Mouse (Mus musculus): ENCODE data around the gene Nup62.
A peak's percentile ranks its signal among the peaks of the same experiment; 100 is the strongest.

The Nup62 gene

GRCm38 (mm10) chr7:44819391-44819790 lies 3.5 kb downstream of the Nup62 start:
- DNase-seq, result no peak

- peak in 1 of 2 experiments; percentile 14 for DNase-seq
Observed at GRCm38 (mm10) chr7:44819863-44820262, 4.0 kb downstream of the Nup62 start.

DNA sequence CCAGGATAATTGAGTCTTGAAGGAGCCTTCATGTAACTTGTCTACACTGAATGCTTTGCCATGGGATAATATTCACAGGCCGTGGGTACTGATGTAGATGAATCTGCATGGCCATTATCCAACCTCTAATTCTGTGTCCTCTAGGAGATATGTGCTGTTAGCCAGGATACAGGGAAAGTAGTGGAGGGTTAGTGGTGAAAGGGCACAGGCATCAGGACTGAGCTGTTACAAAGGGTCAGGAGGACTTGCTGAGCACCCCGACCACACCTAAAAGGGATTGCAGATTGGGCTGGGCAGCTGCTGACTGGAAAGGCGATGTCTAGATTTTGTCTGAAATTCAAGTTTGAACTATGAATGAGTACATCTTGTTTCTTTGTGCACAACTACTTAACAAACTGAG lies 4.6 kb downstream of the Nup62 start:
- peak; percentile 1 for DNase-seq

DNA sequence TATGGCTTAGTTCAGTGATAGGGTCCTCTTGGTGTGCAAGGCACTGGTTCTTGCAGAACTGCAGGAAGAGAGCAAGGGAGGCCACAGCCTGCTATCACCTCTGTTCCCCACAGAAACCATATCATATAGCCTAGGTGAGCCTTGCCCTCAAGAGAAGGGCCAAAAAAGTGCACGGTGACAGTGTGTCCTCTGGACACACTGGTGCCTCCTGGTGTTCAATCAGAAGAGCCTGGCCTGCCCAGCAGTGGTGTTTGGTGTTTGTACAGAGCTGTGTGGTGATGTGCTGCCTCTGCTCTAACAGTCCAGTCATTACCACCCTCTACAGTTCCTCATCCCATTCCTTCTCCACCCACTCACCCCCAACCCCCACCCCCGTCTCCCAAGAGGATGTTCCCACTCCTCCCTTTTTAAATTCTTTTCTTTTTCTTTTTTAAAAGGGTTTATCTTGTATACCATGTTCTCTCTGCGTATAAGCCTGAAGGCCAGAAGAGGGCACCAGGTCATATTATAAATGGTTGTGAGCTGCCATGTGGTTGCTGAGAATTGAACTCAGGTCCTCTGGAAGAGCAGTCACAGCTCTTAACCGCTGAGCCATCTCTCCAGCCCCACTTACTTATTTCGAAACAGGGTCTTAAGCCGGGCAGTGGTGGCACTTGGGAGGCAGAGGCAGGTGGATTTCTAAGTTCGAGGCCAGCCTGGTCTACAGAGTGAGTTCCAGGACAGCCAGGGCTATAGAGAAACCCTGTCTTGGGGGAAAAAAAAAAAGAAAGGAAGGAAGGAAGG lies 6.0 kb downstream of the Nup62 start:
- DNase-seq, result peak; percentile 1 to 4

- peak in 1 of 2 experiments; percentile 5 for DNase-seq
Observed at GRCm38 (mm10) chr7:44823409-44823808, 7.5 kb downstream of the Nup62 start.

DNA sequence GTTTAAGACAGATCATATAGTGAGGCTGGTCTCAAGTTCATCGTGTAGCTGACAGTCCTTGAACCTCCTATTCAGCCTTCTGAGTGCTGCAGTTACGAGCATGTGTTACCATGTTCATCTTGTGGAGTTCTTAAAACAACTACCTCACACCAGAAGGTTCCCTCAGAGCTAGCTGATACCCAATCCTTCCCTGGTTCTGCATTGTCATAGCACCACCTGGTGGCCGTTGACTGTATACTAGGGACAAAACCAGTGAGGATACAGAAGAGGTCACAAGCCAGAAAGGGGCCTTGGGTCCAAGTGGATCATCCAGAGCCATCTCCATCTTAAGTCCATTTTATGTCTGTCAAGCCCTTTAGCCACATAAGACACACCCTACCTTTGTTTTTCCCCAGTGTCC lies 9.0 kb downstream of the Nup62 start:
- DNase-seq, result peak; percentile 80 to 91

GRCm38 (mm10) chr7:44826771-44827170 lies 10.9 kb downstream of the Nup62 start:
- no peak for DNase-seq

DNA sequence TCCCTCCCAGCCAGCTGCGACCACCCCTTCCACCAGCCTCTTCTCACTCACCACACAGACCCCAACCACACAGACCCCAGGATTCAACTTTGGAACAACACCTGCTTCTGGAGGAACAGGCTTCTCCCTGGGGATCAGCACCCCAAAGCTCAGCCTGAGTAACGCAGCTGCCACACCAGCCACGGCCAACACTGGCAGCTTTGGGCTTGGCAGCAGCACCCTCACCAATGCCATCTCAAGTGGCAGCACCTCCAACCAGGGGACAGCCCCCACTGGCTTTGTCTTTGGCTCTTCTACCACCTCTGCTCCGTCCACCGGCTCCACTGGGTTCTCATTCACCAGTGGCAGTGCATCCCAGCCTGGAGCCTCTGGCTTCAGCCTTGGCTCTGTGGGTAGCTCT lies 12.8 kb downstream of the Nup62 start:
- no peak for DNase-seq

GRCm38 (mm10) chr7:44832763-44833162 lies 16.9 kb downstream of the Nup62 start:
- DNase-seq, result no peak

GRCm38 (mm10) chr7:44835373-44836015 lies 19.6 kb downstream of the Nup62 start:
- no peak for DNase-seq

DNA sequence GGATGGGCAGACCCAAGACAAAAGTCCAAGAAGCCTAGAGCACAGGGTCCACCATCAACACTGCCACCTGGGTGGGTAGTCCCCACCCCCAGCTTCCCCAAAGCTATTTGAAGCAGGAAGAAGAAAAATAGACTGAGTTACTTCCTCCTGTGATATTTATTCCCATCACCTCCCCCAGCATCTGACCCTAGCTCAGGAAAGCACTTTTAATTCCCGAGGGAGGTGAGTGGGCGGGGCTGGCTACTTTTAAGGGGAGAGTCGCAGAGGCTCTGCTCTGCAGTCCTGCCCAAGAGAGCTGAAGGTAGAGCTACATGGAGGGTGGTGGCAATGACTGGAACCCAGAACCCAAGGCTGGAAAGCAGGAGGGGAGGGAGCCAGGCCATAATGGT lies 20.1 kb downstream of the Nup62 start:
- no peak for DNase-seq

DNA sequence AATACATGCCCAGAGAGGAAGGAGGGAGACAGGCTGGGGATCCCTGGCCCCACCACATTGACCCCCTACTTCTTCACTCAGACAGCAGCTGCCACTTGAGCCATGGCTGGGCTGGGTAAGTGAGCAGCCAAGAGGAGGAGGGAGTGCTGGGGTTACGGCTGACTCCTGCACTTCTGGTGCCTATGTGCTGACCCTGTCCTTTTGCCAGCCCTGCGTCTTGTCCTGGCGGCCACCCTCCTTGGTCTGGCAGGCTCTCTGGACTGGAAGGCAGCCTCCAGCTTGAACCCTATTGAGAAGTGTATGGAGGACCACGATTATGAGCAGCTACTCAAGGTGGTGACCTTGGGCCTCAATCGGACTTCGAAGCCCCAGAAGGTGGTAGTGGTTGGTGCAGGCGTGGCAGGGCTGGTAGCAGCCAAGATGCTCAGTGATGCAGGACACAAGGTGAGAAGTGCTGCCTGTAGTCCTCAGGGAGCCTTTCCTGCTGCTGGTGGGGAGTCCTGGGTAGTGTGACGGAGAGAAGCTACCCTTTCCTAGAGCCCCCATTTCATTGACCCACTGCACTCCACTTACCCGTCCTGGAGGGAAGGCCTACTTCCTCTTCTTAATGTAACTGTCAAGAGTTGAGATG lies 20.6 kb downstream of the Nup62 start:
- DNase-seq, result peak in 1 of 2 experiments; percentile 11

GRCm38 (mm10) chr7:44838073-44838472 lies 22.2 kb downstream of the Nup62 start:
- peak in 1 of 2 experiments; percentile 13 for DNase-seq

GRCm38 (mm10) chr7:44839171-44839490 lies 23.2 kb downstream of the Nup62 start:
- no peak for DNase-seq

DNA sequence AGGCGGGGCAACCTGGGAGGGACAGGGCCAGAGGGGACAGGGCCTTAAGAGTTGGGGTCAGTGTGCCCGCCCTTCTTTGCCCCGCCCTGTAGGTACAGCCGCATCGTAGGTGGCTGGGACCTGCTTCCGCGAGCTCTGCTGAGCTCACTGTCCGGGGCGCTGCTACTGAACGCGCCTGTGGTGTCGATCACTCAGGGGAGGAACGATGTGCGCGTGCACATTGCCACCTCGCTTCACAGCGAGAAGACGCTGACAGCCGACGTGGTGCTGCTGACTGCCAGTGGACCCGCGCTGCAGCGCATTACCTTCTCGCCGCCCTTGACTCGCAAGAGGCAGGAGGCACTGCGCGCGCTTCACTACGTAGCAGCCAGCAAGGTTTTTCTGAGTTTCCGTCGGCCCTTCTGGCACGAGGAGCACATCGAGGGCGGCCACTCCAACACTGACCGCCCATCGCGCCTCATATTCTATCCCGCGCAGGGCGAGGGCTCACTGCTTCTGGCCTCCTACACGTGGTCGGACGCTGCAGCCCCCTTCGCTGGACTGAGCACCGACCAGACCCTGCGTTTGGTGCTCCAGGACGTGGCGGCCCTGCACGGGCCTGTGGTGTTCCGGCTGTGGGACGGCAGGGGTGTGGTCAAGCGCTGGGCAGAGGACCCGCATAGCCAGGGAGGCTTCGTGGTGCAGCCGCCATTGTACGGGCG lies 23.8 kb downstream of the Nup62 start:
- peak; percentile 54 to 58 for DNase-seq

DNA sequence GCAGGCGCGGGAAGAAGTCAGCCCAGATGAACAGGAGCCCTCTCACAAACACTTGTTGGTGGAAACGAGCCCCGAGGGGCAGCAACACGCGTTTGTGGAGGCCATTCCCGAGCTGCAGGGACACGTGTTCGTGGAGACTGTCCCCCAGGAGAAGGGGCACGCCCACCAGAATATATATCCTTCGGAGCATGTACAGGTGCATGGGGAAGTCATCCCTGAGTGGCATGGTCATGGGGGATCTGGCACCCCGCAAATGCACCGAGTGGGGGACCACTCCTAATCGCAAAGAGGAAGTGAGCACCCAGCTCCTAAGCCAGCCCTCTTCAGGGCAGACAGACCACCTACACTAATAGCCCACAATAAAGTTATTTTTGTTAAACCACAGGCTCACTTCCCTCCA lies 24.5 kb downstream of the Nup62 start:
- DNase-seq, result peak in 1 of 2 experiments; percentile 17

DNA sequence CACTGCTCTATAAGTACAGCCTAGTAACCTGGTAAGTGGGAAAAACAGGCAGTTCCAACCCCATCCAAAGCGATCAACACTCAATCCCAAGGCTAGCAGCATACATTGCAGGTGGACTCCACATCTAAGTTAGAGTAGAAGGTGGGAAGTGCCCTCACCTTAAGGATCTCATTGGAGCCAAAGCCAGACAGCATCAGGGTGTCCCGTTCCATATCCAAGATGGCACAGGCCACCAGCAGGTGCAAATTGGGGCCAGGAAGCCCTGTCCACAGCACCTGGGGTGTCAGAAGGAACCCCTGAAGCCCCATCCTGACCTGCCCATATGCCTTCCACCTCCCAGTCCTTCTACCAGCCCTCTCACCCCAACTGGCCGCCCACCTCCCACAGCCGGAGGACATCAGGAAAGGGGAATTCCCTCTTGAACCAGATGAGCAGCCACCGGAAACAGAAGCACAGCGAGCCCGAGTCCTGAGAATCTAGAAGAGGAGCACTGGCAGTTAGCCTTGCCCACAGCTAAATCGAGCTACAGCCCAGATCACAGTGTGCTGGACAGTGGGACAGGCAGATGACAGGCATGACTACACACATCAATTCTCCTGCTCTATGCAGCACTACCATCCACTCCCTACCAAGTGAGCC lies 26.1 kb downstream of the Nup62 start:
- peak in 1 of 2 experiments; percentile 8 for DNase-seq

GRCm38 (mm10) chr7:44845006-44845405 lies 29.1 kb downstream of the Nup62 start:
- DNase-seq, result peak in 1 of 2 experiments; percentile 15

DNA sequence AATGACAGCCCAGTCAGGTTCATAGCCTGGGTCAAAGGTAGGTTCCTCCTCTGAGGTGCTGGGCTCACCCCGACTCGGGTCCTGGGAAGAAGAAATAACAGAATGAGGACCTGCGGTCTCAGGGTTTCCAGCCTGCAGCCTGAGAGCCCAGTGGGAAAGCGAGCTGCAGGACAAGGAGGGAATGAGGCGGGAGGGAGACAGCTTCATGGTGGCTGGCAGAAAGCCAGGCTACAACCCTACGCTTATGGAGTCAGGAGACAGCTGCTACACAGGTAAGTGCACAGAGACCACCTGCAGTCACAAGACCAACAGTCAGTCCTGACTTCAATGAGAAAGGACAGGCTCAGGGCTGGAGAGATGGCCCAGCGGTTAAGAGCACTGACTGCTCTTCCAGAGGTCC lies 30.9 kb downstream of the Nup62 start:
- DNase-seq, result peak in 1 of 2 experiments; percentile 47

- peak in 1 of 2 experiments; percentile 41 for DNase-seq
Observed at GRCm38 (mm10) chr7:44847772-44848171, 31.9 kb downstream of the Nup62 start.

DNA sequence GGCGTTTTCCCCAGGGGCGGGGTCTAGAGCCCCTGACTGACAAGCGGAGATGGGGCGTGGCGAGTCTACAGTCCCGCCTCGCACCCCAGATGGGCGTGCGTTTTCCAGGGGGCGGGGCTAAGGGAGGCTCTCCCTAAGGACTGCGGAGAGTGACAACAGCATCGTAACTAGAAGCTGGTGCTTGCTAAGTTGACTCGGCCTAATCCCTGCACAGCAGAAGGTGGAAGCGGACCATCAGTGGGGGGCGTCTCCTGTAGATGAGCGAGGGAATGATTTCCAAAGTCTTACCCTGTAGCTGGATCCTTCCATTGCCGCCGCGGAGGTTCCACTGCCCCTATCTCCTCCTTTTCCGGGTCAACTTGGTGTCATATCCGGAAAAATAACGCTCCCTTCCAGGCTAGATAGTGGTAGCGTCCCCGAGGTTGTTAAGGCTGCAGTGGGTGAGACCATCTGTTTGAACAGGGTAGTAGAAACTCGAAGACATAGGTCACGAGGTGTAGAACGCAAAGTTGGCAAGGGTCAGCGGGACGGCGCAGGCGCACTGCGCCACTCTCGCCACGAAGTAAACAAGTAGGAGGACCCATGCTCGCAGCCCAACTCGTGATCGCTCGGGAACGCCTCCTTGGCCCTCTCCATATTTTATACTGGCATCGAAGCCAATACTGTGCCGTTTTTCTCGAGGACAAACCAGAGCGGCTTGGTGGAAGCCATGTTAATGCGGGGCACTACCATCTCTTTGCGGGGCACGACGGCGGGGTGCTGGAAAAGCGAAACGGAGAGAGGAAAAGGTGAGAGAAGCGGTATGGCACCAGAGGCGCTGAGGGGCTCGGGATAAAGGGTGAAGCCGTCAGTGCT lies 32.9 kb downstream of the Nup62 start, which contains the start of the genes Akt1s1 and Tbc1d17:
Akt1s1 (plus strand) TSS at position 431 of the 855 bp plus-strand sequence.
Tbc1d17 (minus strand) TSS at position 519 of the 855 bp plus-strand sequence.
- DNase-seq, result peak; percentile 99 to 100
